Mouse (Mus musculus): ENCODE data around the gene Atp5d.

DNA sequence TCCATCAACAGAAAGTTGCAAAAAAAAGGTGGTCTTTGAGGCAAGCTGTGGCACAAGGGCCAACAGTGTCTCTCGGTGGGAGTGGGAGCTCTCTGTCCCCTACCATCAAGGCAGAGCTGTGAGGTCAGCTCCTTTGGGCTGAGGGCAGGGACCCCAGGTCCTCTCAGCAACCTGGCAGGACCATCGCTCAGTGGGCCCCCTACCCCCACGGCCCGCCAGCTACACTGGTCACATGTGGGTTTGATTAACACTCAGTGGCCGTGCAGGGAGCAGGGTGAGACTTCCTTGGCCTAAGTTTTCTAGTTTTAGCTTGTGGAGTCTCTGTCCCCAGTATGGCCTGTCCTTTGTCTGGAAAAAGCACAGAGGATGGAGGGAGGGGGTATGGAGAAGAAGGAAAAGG lies 42.4 kb downstream of the Atp5d start:
- TF ChIP-seq CTCF (IDR thresholded peaks at IDR 0.05; ENCODE audit: borderline replicate concordance, control insufficient read depth, extremely low read depth, insufficient read depth, low read length, poor library complexity) (no peak), POLR2A (IDR thresholded peaks at IDR 0.05; ENCODE audit: control insufficient read depth, extremely low read depth, insufficient read depth, low read length, poor library complexity) (no peak)
